Mouse (Mus musculus) liver, postnatal 0 days (tissue): ENCODE results near the gene Cacng6. TPM values are rescaled to one million over a fixed set of nuclear protein-coding genes. Genes with fewer than 3 reads are reported as not detected.

Experiments
- ATAC-seq: fragments of 200-750 bp; cut with Nextera tagmentation; 2 replicates; pipeline ENCODE4 v1.8.0; 2017; ENCODE audit warnings: mild to moderate bottlenecking, moderate library complexity
- DNase-seq: peaks from one replicate; pipeline ENCODE4 v3.0.0-alpha.2; 2016
- H3K27ac ChIP-seq: fragments of 300-500 bp; sonication (generic); 2 replicates; pipeline ENCODE4 v1.5.1; 2014; ENCODE audit warnings: antibody characterized with exemption, moderate library complexity, mild to moderate bottlenecking, low read depth
- H3K27me3 ChIP-seq: fragments of 300-500 bp; sonication (generic); 2 replicates; pipeline ENCODE4 v1.6.1; 2014; ENCODE audit warnings: low read length, control low read depth, mixed read lengths; ENCODE audit not compliant: insufficient read depth
- H3K36me3 ChIP-seq: fragments of 300-500 bp; sonication (generic); replicated peaks from 2 replicates; pipeline ENCODE4 v1.6.1; 2014; ENCODE audit warnings: mild to moderate bottlenecking, control low read depth, low read length, moderate library complexity, mixed read lengths; ENCODE audit not compliant: insufficient read depth
- H3K4me1 ChIP-seq: fragments of 300-500 bp; sonication (generic); 2 replicates; pipeline ENCODE4 v1.6.1; 2014; ENCODE audit warnings: antibody characterized with exemption, mild to moderate bottlenecking, control low read depth; ENCODE audit not compliant: insufficient read depth
- H3K4me2 ChIP-seq: fragments of 300-500 bp; sonication (generic); 2 replicates; pipeline ENCODE4 v1.6.1; 2014; ENCODE audit warnings: low read depth, mild to moderate bottlenecking, low read length, moderate library complexity, mixed read lengths
- H3K4me3 ChIP-seq: fragments of 300-500 bp; sonication (generic); 2 replicates; pipeline ENCODE4 v1.5.1; 2014; ENCODE audit warnings: low read depth, low read length
- H3K9ac ChIP-seq: fragments of 300-500 bp; sonication (generic); replicated peaks from 2 replicates; pipeline ENCODE4 v1.6.1; 2014; ENCODE audit warnings: mild to moderate bottlenecking, moderate library complexity
- H3K9me3 ChIP-seq: fragments of 300-500 bp; sonication (generic); 2 replicates; pipeline ENCODE4 v1.6.1; 2016; ENCODE audit warnings: mild to moderate bottlenecking, control low read depth, low read length, mixed read lengths
- CTCF ChIP-seq: sonication (generic); IDR thresholded peaks from 2 replicates; pipeline ENCODE4 v1.5.1; 2016; ENCODE audit warnings: antibody characterized with exemption, low read depth
- EP300 ChIP-seq: IDR thresholded peaks from 2 replicates; pipeline ENCODE4 v1.6.1; 2016; ENCODE audit warnings: antibody characterized with exemption, low read depth, mild to moderate bottlenecking
- WGBS: fragments of 180-500 bp; shearing (Covaris S2); extraction: QIAGEN DNeasy Blood & Tissue Kit; methylation state at CpG from one replicate; pipeline ENCODE4 v1.1.7; 2014; ENCODE audit not compliant: insufficient replicate concordance; 5-methylcytosine and 5-hydroxymethylcytosine counted together
- polyA plus RNA-seq: library from polyadenylated mRNA; unstranded; fragments of >200 nt; fragmentation: Nextera tagmentation; extraction: Ambion mirVana; gene quantifications from 2 replicates; pipeline ENCODE4 v1.2.1, GENCODE M21; 2015

Cacng6 gene
- polyA plus RNA-seq, 1 experiment from 2014 or later = not detected

- peak; percentile 43 for DNase-seq
- Histone ChIP-seq H3K4me1 (no peaks in the 10 kb centered on the region; the same call in 1 of the 2 replicates), H3K4me2 (peak overlapping the region; percentile 79), H3K4me3 (peak overlapping the region; percentile 38), H3K27ac (no peak overlapping the region), H3K27me3 (peaks cover 76% of the 10 kb centered on the region), H3K36me3 (no peaks in the 10 kb centered on the region), H3K9ac (no peak overlapping the region), H3K9me3 (no peaks in the 10 kb centered on the region)
- 0 out of 2 replicates have a peak, but pooled peaks have one; percentile 12 for ATAC-seq
- TF ChIP-seq EP300 = no peak
- no peak for TF ChIP-seq CTCF
- WGBS = 4% methylated on average over 37 of the region's 47 CpGs
Observed at GRCm38 (mm10) chr7:3414888-3415287, 9.1 kb upstream of the Cacng6 start.

DNA sequence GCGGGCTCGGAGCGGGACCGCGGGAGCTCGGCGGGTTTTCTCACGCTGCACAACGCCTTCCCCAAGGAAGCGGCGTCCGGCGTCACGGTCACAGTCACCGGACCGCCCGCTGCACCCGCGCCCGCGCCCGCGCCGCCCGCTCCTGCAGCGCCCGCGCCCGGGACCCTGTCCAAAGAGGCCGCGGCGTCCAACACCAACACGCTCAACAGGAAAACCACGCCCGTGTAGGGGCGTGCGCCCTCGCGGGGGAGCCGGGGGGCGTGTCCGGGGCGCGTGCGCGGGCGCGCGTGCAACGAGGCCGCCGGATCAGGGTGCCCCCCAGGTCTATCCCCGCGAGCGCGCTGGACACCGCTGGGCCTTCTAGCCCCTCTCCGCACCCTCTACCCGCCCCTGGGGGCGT, 8.6 kb upstream of the Cacng6 start:
- TF ChIP-seq EP300 (no peak), CTCF (no peak)
- ATAC-seq (0 out of 2 replicates have a peak, but pooled peaks have one; percentile 15), DNase-seq (peak; percentile 27)
- H3K4me3 ChIP-seq = peak overlapping the region; percentile 38
- peak overlapping the region; percentile 79 for H3K4me2 ChIP-seq
- H3K9me3 ChIP-seq = no peaks in the 10 kb centered on the region
- H3K4me1 ChIP-seq = no peaks in the 10 kb centered on the region; the same call in 1 of the 2 replicates
- H3K27ac ChIP-seq = no peak overlapping the region
- H3K9ac ChIP-seq = no peak overlapping the region
- 1% methylated on average over 34 of the region's 60 CpGs for WGBS
- peaks cover 76% of the 10 kb centered on the region for H3K27me3 ChIP-seq
- H3K36me3 ChIP-seq = no peaks in the 10 kb centered on the region

DNA sequence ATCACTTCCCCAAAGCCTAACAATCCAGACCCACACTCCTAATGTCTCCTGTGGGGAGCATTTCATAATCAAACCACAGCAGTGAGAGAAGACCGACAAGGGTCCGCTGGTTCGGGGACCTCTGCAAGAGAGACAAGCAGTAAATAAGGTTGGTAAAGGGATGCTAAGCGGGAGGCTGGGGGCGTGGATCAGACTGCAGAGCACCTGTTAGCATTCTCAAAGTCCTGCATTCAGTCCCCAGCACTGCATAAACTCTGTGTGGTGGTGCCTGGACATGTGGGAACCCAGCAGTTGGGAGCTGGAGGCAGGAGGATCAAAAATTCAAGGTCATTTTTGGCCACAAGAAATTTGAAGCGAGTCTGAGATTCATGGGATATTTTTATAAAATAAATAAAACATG, 4.1 kb upstream of the Cacng6 start:
- Histone ChIP-seq H3K4me2 (no peak overlapping the region), H3K9ac (no peak overlapping the region), H3K9me3 (no peaks in the 10 kb centered on the region), H3K36me3 (no peaks in the 10 kb centered on the region), H3K4me3 (no peak overlapping the region), H3K27ac (no peak overlapping the region), H3K27me3 (peaks cover 68% of the 10 kb centered on the region), H3K4me1 (no peaks in the 10 kb centered on the region; the same call in 1 of the 2 replicates)
- no peak for TF ChIP-seq CTCF
- no peak for TF ChIP-seq EP300
- 29% methylated on average over 6 of the region's 6 CpGs for WGBS
- no peak for ATAC-seq
- DNase-seq = no peak

DNA sequence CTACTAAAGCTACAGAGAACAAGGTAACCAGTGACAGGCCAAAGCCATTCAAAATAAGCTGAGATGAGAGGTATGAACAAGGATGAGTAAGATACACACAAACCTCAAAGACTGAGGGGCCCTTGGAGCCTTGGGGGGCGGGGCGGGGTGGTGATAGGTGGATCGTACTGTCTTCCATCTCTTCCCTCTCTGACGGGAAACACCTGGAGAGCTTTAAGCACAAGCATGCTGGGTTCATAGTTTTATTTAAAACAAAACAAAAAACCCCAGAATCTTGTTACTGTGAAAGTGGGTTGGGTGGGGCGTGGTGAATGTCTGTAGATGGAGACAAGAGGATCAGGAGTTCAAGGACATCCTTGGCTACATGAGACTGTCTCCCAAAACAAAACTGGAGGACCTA, 3.5 kb upstream of the Cacng6 start:
- H3K4me2 ChIP-seq = no peak overlapping the region
- no peaks in the 10 kb centered on the region for H3K4me1 ChIP-seq
- DNase-seq (no peak), ATAC-seq (no peak)
- 43% methylated on average over 5 of the region's 5 CpGs for WGBS
- no peaks in the 10 kb centered on the region for H3K36me3 ChIP-seq
- TF ChIP-seq EP300 (no peak), CTCF (no peak)
- H3K4me3 ChIP-seq = no peak overlapping the region
- no peak overlapping the region for H3K27ac ChIP-seq
- H3K9ac ChIP-seq = no peak overlapping the region
- H3K27me3 ChIP-seq = peaks cover 65% of the 10 kb centered on the region
- H3K9me3 ChIP-seq = no peaks in the 10 kb centered on the region

DNA sequence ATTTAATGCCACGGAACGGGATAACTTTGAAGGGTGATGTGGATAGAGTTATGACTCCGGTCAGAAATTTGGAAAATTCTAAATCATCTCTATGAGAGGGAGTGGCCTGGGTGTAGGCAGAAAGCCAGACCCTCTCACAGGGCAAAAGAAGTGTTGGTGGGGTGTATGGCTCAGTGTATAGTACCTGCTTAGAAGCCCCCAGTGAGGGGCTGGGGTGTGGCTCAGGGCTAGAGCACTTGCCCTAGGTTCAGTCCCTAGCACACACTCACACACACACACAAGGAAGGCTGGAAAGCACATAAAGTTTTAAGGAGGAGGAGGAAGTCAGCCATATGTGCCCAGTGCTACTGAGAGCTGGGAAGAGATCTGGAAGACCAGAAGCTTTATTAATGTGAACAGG, 2.7 kb upstream of the Cacng6 start:
- TF ChIP-seq EP300 (no peak), CTCF (no peak)
- no peaks in the 10 kb centered on the region for H3K36me3 ChIP-seq
- ATAC-seq (no peak), DNase-seq (no peak)
- H3K9ac ChIP-seq = no peak overlapping the region
- no peaks in the 10 kb centered on the region for H3K4me1 ChIP-seq
- no peaks in the 10 kb centered on the region for H3K9me3 ChIP-seq
- WGBS = 77% methylated on average over 3 of the region's 3 CpGs
- no peak overlapping the region for H3K4me3 ChIP-seq
- peaks cover 57% of the 10 kb centered on the region for H3K27me3 ChIP-seq
- H3K4me2 ChIP-seq = no peak overlapping the region
- no peak overlapping the region for H3K27ac ChIP-seq

GRCm38 (mm10) chr7:3422051-3422450, 1.9 kb upstream of the Cacng6 start:
- Histone ChIP-seq H3K4me2 (no peak overlapping the region), H3K9ac (no peak overlapping the region), H3K9me3 (no peaks in the 10 kb centered on the region), H3K27ac (no peak overlapping the region), H3K36me3 (no peaks in the 10 kb centered on the region), H3K27me3 (peaks cover 51% of the 10 kb centered on the region), H3K4me1 (no peaks in the 10 kb centered on the region), H3K4me3 (no peak overlapping the region)
- ATAC-seq (no peak), DNase-seq (no peak)
- 43% methylated on average over 7 of the region's 7 CpGs for WGBS
- no peak for TF ChIP-seq CTCF
- TF ChIP-seq EP300 = no peak

DNA sequence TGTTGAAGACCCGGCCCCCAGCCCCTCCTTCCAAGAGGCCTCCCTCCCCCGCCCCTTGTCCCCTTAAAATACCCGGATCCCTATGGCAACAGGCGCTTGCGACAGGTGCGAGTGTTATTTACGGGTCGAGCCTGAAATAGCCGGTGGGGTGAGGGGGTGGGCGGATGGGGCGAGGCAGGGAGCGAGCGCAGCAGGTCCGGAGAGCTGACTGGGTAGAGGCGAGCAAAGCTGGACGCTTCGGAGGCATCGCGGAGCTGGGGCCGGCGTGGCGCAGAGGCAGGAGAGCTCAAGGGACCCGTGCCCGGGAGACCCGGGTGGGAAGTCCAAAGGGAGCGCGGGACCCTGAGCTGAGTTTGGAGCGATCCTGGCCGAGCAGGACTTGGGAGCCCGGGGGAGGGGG, 565 bp upstream of the Cacng6 start:
- peaks cover 40% of the 10 kb centered on the region for H3K27me3 ChIP-seq
- H3K9me3 ChIP-seq = no peaks in the 10 kb centered on the region
- no peaks in the 10 kb centered on the region for H3K36me3 ChIP-seq
- 3% methylated on average over 30 of the region's 30 CpGs for WGBS
- no peak overlapping the region for H3K27ac ChIP-seq
- no peak overlapping the region for H3K4me3 ChIP-seq
- ATAC-seq = no peak
- H3K9ac ChIP-seq = no peak overlapping the region
- no peak overlapping the region; the same call in 1 of the 2 replicates for H3K4me2 ChIP-seq
- TF ChIP-seq EP300 (no peak), CTCF (no peak)
- no peaks in the 10 kb centered on the region for H3K4me1 ChIP-seq
- no peak for DNase-seq
